Mouse (Mus musculus): Measurements from ENCODE around the gene Tbc1d20. TPM values are rescaled to one million over a fixed set of nuclear protein-coding genes. Genes with fewer than 3 reads are reported as not detected.

Gene Tbc1d20
- polyA plus RNA-seq, 1 experiment: 271 TPM

GRCm38 (mm10) chr2:152326157-152326556 lies 32.5 kb downstream of the Tbc1d20 start:
- Histone ChIP-seq H3K4me1 (ENCODE audit: control insufficient read depth, insufficient read depth, low read length) (no peaks in the 10 kb centered on the region), H3K27me3 (ENCODE audit: control insufficient read depth, insufficient read depth, low read length) (no peaks in the 10 kb centered on the region), H3K27ac (ENCODE audit: control insufficient read depth, insufficient read depth, low read depth, low read length) (no peak overlapping the region), H3K4me3 (ENCODE audit: control insufficient read depth, low read depth, low read length) (no peak overlapping the region), H3K36me3 (ENCODE audit: control insufficient read depth, insufficient read depth, low read length) (no peaks in the 10 kb centered on the region)
- no peak for TF ChIP-seq POLR2A (IDR thresholded peaks at IDR 0.05; ENCODE audit: control insufficient read depth, low read depth, low read length)
- TF ChIP-seq CTCF (IDR thresholded peaks at IDR 0.05; ENCODE audit: control insufficient read depth, insufficient read depth, insufficient replicate concordance, low read depth, low read length): no peak

- no peaks in the 10 kb centered on the region for H3K27me3 ChIP-seq (ENCODE audit: control insufficient read depth, insufficient read depth, low read length)
- TF ChIP-seq POLR2A (IDR thresholded peaks at IDR 0.05; ENCODE audit: control insufficient read depth, low read depth, low read length) (no peak), CTCF (IDR thresholded peaks at IDR 0.05; ENCODE audit: control insufficient read depth, insufficient read depth, insufficient replicate concordance, low read depth, low read length) (no peak)
- H3K4me1 ChIP-seq (ENCODE audit: control insufficient read depth, insufficient read depth, low read length): peaks cover 3% of the 10 kb centered on the region
- no peak overlapping the region for H3K4me3 ChIP-seq (ENCODE audit: control insufficient read depth, low read depth, low read length)
- H3K27ac ChIP-seq (ENCODE audit: control insufficient read depth, insufficient read depth, low read depth, low read length): no peak overlapping the region
- no peaks in the 10 kb centered on the region for H3K36me3 ChIP-seq (ENCODE audit: control insufficient read depth, insufficient read depth, low read length)
These were observed 33.0 kb downstream of the Tbc1d20 start for GRCm38 (mm10) chr2:152326654-152327053.

GRCm38 (mm10) chr2:152327980-152328379 lies 34.4 kb downstream of the Tbc1d20 start:
- Histone ChIP-seq H3K4me1 (ENCODE audit: control insufficient read depth, insufficient read depth, low read length) (peaks cover 8% of the 10 kb centered on the region), H3K36me3 (ENCODE audit: control insufficient read depth, insufficient read depth, low read length) (no peaks in the 10 kb centered on the region), H3K4me3 (ENCODE audit: control insufficient read depth, low read depth, low read length) (no peak overlapping the region), H3K27ac (ENCODE audit: control insufficient read depth, insufficient read depth, low read depth, low read length) (no peak overlapping the region), H3K27me3 (ENCODE audit: control insufficient read depth, insufficient read depth, low read length) (no peaks in the 10 kb centered on the region)
- TF ChIP-seq CTCF (IDR thresholded peaks at IDR 0.05; ENCODE audit: control insufficient read depth, insufficient read depth, insufficient replicate concordance, low read depth, low read length): no peak
- no peak for TF ChIP-seq POLR2A (IDR thresholded peaks at IDR 0.05; ENCODE audit: control insufficient read depth, low read depth, low read length)

GRCm38 (mm10) chr2:152330858-152331423 lies 37.3 kb downstream of the Tbc1d20 start:
- peaks cover 8% of the 10 kb centered on the region for H3K4me1 ChIP-seq (ENCODE audit: control insufficient read depth, insufficient read depth, low read length)
- no peak overlapping the region for H3K27ac ChIP-seq (ENCODE audit: control insufficient read depth, insufficient read depth, low read depth, low read length)
- TF ChIP-seq CTCF (IDR thresholded peaks at IDR 0.05; ENCODE audit: control insufficient read depth, insufficient read depth, insufficient replicate concordance, low read depth, low read length) (no peak), POLR2A (IDR thresholded peaks at IDR 0.05; ENCODE audit: control insufficient read depth, low read depth, low read length) (no peak)
- H3K36me3 ChIP-seq (ENCODE audit: control insufficient read depth, insufficient read depth, low read length): no peaks in the 10 kb centered on the region
- no peak overlapping the region for H3K4me3 ChIP-seq (ENCODE audit: control insufficient read depth, low read depth, low read length)
- no peaks in the 10 kb centered on the region for H3K27me3 ChIP-seq (ENCODE audit: control insufficient read depth, insufficient read depth, low read length)

- H3K27ac ChIP-seq (ENCODE audit: control insufficient read depth, insufficient read depth, low read depth, low read length): peak within 1 kb of the TSS; percentile 91
- TF ChIP-seq POLR2A (IDR thresholded peaks at IDR 0.05; ENCODE audit: control insufficient read depth, low read depth, low read length) (peak; percentile 63), CTCF (IDR thresholded peaks at IDR 0.05; ENCODE audit: control insufficient read depth, insufficient read depth, insufficient replicate concordance, low read depth, low read length) (0 out of 2 replicates have a peak, but pooled peaks have one; percentile 13)
These were observed 38.6 kb downstream of the Tbc1d20 start, which contains the start of gene Rbck1 for GRCm38 (mm10) chr2:152332101-152332825. Gene Rbck1, minus strand, starts transcription at chr2:152332653.

GRCm38 (mm10) chr2:152333345-152334006 lies 39.8 kb downstream of the Tbc1d20 start:
- Histone ChIP-seq H3K27me3 (ENCODE audit: control insufficient read depth, insufficient read depth, low read length) (no peaks in the 10 kb centered on the region), H3K4me1 (ENCODE audit: control insufficient read depth, insufficient read depth, low read length) (peaks cover 8% of the 10 kb centered on the region), H3K27ac (ENCODE audit: control insufficient read depth, insufficient read depth, low read depth, low read length) (no peak overlapping the region), H3K36me3 (ENCODE audit: control insufficient read depth, insufficient read depth, low read length) (no peaks in the 10 kb centered on the region), H3K4me3 (ENCODE audit: control insufficient read depth, low read depth, low read length) (no peak overlapping the region)
- TF ChIP-seq CTCF (IDR thresholded peaks at IDR 0.05; ENCODE audit: control insufficient read depth, insufficient read depth, insufficient replicate concordance, low read depth, low read length) (no peak), POLR2A (IDR thresholded peaks at IDR 0.05; ENCODE audit: control insufficient read depth, low read depth, low read length) (no peak)

More at GRCm38 (mm10) chr2:152332101-152332825, 38.6 kb downstream of the Tbc1d20 start, which contains the start of gene Rbck1:
- H3K27me3 ChIP-seq (ENCODE audit: control insufficient read depth, insufficient read depth, low read length): no peaks in the 10 kb centered on the region
- peak within 1 kb of the TSS; percentile 92 for H3K4me3 ChIP-seq (ENCODE audit: control insufficient read depth, low read depth, low read length)
- H3K36me3 ChIP-seq (ENCODE audit: control insufficient read depth, insufficient read depth, low read length): no peaks in the 10 kb centered on the region
- H3K4me1 ChIP-seq (ENCODE audit: control insufficient read depth, insufficient read depth, low read length): peaks cover 8% of the 10 kb centered on the region

- Histone ChIP-seq H3K27ac (ENCODE audit: control insufficient read depth, insufficient read depth, low read depth, low read length) (no peak overlapping the region), H3K27me3 (ENCODE audit: control insufficient read depth, insufficient read depth, low read length) (no peaks in the 10 kb centered on the region), H3K4me3 (ENCODE audit: control insufficient read depth, low read depth, low read length) (no peak overlapping the region), H3K4me1 (ENCODE audit: control insufficient read depth, insufficient read depth, low read length) (peaks cover 8% of the 10 kb centered on the region), H3K36me3 (ENCODE audit: control insufficient read depth, insufficient read depth, low read length) (no peaks in the 10 kb centered on the region)
- TF ChIP-seq POLR2A (IDR thresholded peaks at IDR 0.05; ENCODE audit: control insufficient read depth, low read depth, low read length) (no peak), CTCF (IDR thresholded peaks at IDR 0.05; ENCODE audit: control insufficient read depth, insufficient read depth, insufficient replicate concordance, low read depth, low read length) (no peak)
These were observed 41.7 kb downstream of the Tbc1d20 start for GRCm38 (mm10) chr2:152335289-152335820.
